Mouse (Mus musculus): ENCODE measurements around the gene Clnk.
"Not testable (repeated sequence)": the region's sequence is repeated elsewhere in the genome, so short reads cannot be mapped to it uniquely, and the experiment has no call there.

Gene Clnk

GRCm38 (mm10) chr5:38876622-38877021 is at the start of gene Clnk:
TSS of gene Clnk (minus strand) at chr5:38876812.
- DNase-seq = no peak

GRCm38 (mm10) chr5:38905271-38905670 is 28.7 kb upstream of the Clnk start:
- DNase-seq = no peak

- DNase-seq = no peak
These were observed 28.0 kb upstream of the Clnk start for GRCm38 (mm10) chr5:38904528-38905044.

- DNase-seq = no peak
These were observed 26.3 kb upstream of the Clnk start for GRCm38 (mm10) chr5:38902889-38903288.

GRCm38 (mm10) chr5:38899051-38899450 is 22.4 kb upstream of the Clnk start:
- DNase-seq = no peak

- DNase-seq = no peak
These were observed 12.0 kb upstream of the Clnk start for GRCm38 (mm10) chr5:38888646-38889045.

GRCm38 (mm10) chr5:38886623-38887275 is 10.1 kb upstream of the Clnk start:
- DNase-seq = no peak

GRCm38 (mm10) chr5:38882635-38883034 is 6.0 kb upstream of the Clnk start:
- DNase-seq = not testable (repeated sequence)

GRCm38 (mm10) chr5:38881728-38882620 is 5.4 kb upstream of the Clnk start:
- no peak for DNase-seq

GRCm38 (mm10) chr5:38881416-38881727 is 4.8 kb upstream of the Clnk start:
- no peak for DNase-seq

GRCm38 (mm10) chr5:38879989-38880706 is 3.5 kb upstream of the Clnk start:
- DNase-seq = no peak

- no peak for DNase-seq
These were observed 1.2 kb downstream of the Clnk start for GRCm38 (mm10) chr5:38875403-38875802.

GRCm38 (mm10) chr5:38874931-38875330 is 1.7 kb downstream of the Clnk start:
- DNase-seq = no peak

GRCm38 (mm10) chr5:38872906-38873305 is 3.7 kb downstream of the Clnk start:
- DNase-seq = no peak

GRCm38 (mm10) chr5:38871591-38871990 is 5.0 kb downstream of the Clnk start:
- DNase-seq = no peak

- DNase-seq = no peak
These were observed 6.1 kb downstream of the Clnk start for GRCm38 (mm10) chr5:38870485-38870884.

GRCm38 (mm10) chr5:38869976-38870375 is 6.6 kb downstream of the Clnk start:
- DNase-seq = no peak

GRCm38 (mm10) chr5:38864624-38865023 is 12.0 kb downstream of the Clnk start:
- DNase-seq = no peak

GRCm38 (mm10) chr5:38863029-38863428 is 13.6 kb downstream of the Clnk start:
- DNase-seq = no peak

- DNase-seq = no peak
These were observed 14.2 kb downstream of the Clnk start for GRCm38 (mm10) chr5:38862288-38862985.

- DNase-seq = no peak
These were observed 18.4 kb downstream of the Clnk start for GRCm38 (mm10) chr5:38858015-38858721.

GRCm38 (mm10) chr5:38857591-38857990 is 19.0 kb downstream of the Clnk start:
- no peak for DNase-seq

Data from thymus, postnatal 14 days (tissue).